Mouse (Mus musculus): Measurements from ENCODE around the gene Stox2. TPM values are rescaled to one million over a fixed set of nuclear protein-coding genes. Genes with fewer than 3 reads are reported as not detected.
A peak's percentile ranks its signal among the peaks of the same experiment; 100 is the strongest.

The Stox2 gene
- polyA plus RNA-seq, 1 experiment from 2014 or later, result 10.3 TPM

DNA sequence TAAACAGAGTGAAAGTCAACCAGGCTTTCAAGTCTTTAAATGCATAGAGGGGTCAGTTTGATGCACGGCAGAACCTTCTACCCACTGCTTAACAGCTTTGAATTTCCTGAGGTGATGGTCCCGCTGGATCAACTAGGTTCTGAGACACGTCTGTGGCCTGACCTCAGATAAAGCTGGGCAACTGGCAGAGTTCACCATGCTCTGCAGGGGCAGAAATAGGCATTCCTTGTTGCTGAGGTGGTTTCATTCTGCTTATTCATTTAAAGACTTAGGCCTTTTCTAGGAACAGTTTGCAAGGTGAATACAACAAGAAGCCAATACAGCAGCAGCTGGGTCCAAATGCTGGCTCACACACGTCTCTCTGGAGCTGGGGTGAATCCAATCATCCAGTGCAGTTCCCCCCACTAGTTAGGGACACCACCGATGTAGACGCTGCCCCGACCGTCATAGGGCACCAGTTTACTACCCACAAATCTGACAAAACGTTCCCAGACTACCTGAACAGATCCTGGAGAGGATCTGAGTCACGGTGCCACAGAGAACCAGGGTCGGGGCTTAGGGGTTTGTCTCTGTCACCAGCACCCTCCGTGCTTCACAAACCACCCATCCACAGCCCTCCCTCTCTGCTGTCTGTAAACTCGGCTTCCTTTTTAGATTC, 204.6 kb downstream of the Stox2 start:
- Histone ChIP-seq H3K9ac (no peak overlapping the region), H3K36me3 (no peaks in the 10 kb centered on the region), H3K4me1 (replicated peaks) (peaks cover 52% of the 10 kb centered on the region), H3K27me3 (replicated peaks) (no peaks in the 10 kb centered on the region), H3K4me2 (no peak overlapping the region), H3K9me3 (replicated peaks) (no peaks in the 10 kb centered on the region), H3K27ac (ENCODE audit: poor library complexity, severe bottlenecking) (no peak overlapping the region), H3K4me3 (no peak overlapping the region)
- no peak for ATAC-seq (ENCODE audit: insufficient number of reproducible peaks, low FRiP score)
- 71% methylated on average over 13 of the region's 13 CpGs for WGBS

DNA sequence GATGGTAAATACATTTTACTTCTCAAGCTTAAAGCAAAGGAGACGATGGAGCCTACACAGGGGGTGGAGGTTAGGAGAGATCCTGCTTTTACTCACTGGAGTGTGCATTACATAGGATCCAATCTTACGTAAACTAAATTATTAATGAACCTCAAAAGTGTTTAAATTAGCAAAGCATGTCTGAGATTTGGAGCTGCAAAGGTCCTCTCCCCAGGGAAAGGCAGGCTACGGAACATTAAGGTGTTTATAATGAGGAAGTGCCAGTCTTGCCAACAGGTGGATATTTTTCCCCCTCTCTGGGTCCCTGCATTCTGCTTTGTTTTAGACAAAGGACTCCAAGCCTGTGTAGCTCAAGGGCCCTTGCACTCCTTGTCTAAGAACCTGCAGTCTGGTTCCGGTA, 205.3 kb downstream of the Stox2 start:
- H3K9me3 ChIP-seq (replicated peaks), result no peaks in the 10 kb centered on the region
- H3K4me1 ChIP-seq (replicated peaks), result peaks cover 54% of the 10 kb centered on the region
- no peak overlapping the region for H3K9ac ChIP-seq
- H3K27ac ChIP-seq (ENCODE audit: poor library complexity, severe bottlenecking), result no peak overlapping the region
- ATAC-seq (ENCODE audit: insufficient number of reproducible peaks, low FRiP score), result no peak
- no peak overlapping the region for H3K4me3 ChIP-seq
- no peaks in the 10 kb centered on the region for H3K36me3 ChIP-seq
- 86% methylated on average over 4 of the region's 4 CpGs for WGBS
- H3K4me2 ChIP-seq, result no peak overlapping the region
- H3K27me3 ChIP-seq (replicated peaks), result no peaks in the 10 kb centered on the region

DNA sequence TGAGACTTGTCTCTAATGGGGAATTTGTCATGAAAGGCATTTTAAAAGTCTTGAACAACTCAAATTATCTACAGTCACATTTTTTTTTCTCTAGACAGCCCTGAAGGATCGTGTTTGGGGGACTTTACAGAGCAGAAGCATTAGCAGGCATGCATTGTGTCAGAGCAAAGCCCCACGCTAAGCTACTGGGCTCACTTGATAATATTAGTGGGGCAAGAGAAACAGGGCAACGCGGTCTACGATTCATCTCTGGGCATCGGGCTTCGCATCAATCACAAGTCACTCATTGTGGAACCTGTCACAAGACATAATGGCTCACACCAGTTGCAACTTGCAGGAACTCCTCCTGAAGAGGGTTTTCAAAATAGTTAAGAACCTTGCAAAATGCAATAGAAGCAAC, 205.9 kb downstream of the Stox2 start:
- 55% methylated on average over 7 of the region's 7 CpGs for WGBS
- H3K27ac ChIP-seq (ENCODE audit: poor library complexity, severe bottlenecking), result no peak overlapping the region
- no peak overlapping the region for H3K4me2 ChIP-seq
- H3K9ac ChIP-seq, result no peak overlapping the region
- peaks cover 56% of the 10 kb centered on the region for H3K4me1 ChIP-seq (replicated peaks)
- no peak for ATAC-seq (ENCODE audit: insufficient number of reproducible peaks, low FRiP score)
- no peaks in the 10 kb centered on the region for H3K27me3 ChIP-seq (replicated peaks)
- no peaks in the 10 kb centered on the region for H3K9me3 ChIP-seq (replicated peaks)
- H3K36me3 ChIP-seq, result no peaks in the 10 kb centered on the region
- H3K4me3 ChIP-seq, result no peak overlapping the region

DNA sequence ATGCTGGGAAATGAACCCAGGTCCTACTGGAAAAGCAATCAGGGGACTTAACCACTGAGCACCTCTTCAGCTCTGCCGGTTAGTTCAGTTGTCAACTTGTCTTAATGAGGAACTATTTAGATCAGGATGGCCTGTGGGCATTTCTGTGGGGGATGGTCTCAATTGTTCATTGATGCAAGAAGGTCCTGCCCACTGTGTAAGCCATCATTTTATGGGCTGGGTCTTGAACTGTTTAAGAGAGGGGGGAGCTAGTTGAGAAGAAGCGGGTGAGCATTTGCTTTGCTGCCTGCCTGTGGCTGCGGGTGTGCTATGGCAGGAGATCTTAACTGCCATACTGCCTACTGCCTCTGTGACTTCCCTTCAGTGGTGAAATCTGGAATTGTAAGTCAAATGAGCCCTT, 214.1 kb downstream of the Stox2 start:
- no peak overlapping the region for H3K9ac ChIP-seq
- H3K4me3 ChIP-seq, result no peak overlapping the region
- no peak overlapping the region for H3K4me2 ChIP-seq
- H3K9me3 ChIP-seq (replicated peaks), result no peaks in the 10 kb centered on the region
- H3K27me3 ChIP-seq (replicated peaks), result no peaks in the 10 kb centered on the region
- ATAC-seq (ENCODE audit: insufficient number of reproducible peaks, low FRiP score), result no peak
- WGBS, result 81% methylated on average over 3 of the region's 3 CpGs
- no peaks in the 10 kb centered on the region for H3K36me3 ChIP-seq
- H3K4me1 ChIP-seq (replicated peaks), result peaks cover 43% of the 10 kb centered on the region
- no peak overlapping the region for H3K27ac ChIP-seq (ENCODE audit: poor library complexity, severe bottlenecking)

DNA sequence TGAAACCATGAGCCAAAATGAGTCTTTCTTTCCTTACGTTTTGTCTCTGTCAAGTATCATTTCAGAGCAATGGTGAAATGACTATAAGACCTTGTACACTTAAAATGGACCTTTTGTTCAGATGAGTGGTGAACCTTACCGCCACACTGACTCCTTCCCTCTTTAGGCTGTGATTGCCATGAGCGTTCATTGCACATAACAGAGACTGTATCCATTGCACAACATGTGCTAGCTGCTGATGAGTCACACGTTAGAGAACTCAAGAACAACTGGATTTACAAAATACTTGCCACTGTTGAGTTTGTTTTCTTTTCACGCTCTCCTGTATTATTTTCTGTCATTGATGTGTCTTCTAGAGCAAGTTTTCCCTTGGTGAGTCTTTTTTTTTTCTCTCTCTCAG, 216.1 kb downstream of the Stox2 start:
- Histone ChIP-seq H3K4me1 (replicated peaks) (peaks cover 33% of the 10 kb centered on the region), H3K4me2 (no peak overlapping the region), H3K4me3 (no peak overlapping the region), H3K9ac (no peak overlapping the region), H3K36me3 (no peaks in the 10 kb centered on the region), H3K27ac (ENCODE audit: poor library complexity, severe bottlenecking) (no peak overlapping the region), H3K27me3 (replicated peaks) (no peaks in the 10 kb centered on the region), H3K9me3 (replicated peaks) (no peaks in the 10 kb centered on the region)
- ATAC-seq (ENCODE audit: insufficient number of reproducible peaks, low FRiP score), result no peak
- WGBS, result 88% methylated on average over 5 of the region's 5 CpGs

DNA sequence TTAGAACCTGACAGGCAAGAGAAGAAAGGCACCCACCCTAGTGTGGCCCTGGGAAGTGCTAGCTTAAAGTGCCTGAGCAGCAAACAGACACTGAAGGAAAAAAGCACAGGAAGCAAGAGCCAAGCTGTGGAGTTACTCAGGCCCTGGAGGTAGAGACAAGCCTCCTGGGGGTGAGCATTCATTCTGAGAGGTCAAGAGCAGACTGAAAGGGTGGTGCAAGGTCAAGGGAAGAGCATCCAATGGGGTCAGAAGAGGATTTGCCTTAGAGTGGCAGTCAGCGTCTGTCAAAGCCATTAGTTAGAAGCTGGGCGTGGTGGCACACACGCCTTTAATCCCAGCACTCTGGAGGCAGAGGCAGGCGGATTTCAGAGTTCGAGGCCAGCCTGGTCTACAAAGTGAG, 224.3 kb downstream of the Stox2 start:
- Histone ChIP-seq H3K4me2 (no peak overlapping the region), H3K9me3 (replicated peaks) (no peaks in the 10 kb centered on the region), H3K27ac (ENCODE audit: poor library complexity, severe bottlenecking) (no peak overlapping the region), H3K4me1 (replicated peaks) (peaks cover 35% of the 10 kb centered on the region), H3K27me3 (replicated peaks) (no peaks in the 10 kb centered on the region), H3K36me3 (no peaks in the 10 kb centered on the region), H3K9ac (no peak overlapping the region), H3K4me3 (no peak overlapping the region)
- ATAC-seq (ENCODE audit: insufficient number of reproducible peaks, low FRiP score), result no peak
- 75% methylated on average over 5 of the region's 5 CpGs for WGBS

DNA sequence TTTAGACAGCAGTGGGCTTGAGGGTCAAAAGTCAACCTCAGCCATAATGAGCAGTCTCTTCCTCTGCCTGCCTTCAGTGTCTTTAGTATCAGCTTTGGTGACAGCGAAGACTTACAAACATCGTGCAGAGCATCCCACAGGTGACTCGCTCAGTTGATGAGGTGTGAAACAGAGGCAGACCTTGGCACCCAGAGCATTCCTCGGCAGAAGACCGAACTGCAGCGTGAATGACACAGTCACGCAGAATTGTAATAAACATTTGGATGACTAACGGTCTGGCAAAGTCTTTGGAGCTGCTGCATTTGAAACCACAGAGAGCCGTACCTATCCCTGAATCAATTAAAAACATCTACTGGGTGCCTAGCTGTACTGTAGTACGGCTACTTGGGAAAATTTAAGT, 225.0 kb downstream of the Stox2 start:
- H3K4me2 ChIP-seq, result no peak overlapping the region
- H3K27ac ChIP-seq (ENCODE audit: poor library complexity, severe bottlenecking), result no peak overlapping the region
- WGBS, result 77% methylated on average over 10 of the region's 10 CpGs
- no peaks in the 10 kb centered on the region for H3K36me3 ChIP-seq
- no peak for ATAC-seq (ENCODE audit: insufficient number of reproducible peaks, low FRiP score)
- peaks cover 35% of the 10 kb centered on the region for H3K4me1 ChIP-seq (replicated peaks)
- H3K9ac ChIP-seq, result no peak overlapping the region
- no peaks in the 10 kb centered on the region for H3K9me3 ChIP-seq (replicated peaks)
- no peak overlapping the region for H3K4me3 ChIP-seq
- no peaks in the 10 kb centered on the region for H3K27me3 ChIP-seq (replicated peaks)

DNA sequence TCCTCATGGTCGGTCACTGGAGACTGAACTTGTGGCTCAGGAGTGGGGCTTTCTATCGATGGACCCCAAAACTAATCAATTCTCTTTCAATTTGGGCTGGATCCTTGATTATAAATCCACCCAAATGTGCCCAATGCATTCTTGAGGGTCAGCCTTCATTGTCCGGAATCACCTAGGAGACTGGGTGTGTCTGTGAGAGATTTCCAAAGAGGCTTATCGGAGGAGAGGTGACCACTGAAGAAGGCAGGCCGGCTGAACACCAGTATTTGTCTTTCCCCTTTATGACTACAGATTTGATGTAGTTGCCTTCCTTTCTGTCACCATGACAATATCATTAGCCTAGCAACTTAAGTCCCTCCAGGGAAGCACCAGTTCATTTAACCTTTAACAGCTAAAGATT, 225.8 kb downstream of the Stox2 start:
- Histone ChIP-seq H3K4me2 (no peak overlapping the region), H3K4me1 (replicated peaks) (peaks cover 35% of the 10 kb centered on the region), H3K36me3 (no peaks in the 10 kb centered on the region), H3K9me3 (replicated peaks) (no peaks in the 10 kb centered on the region), H3K4me3 (no peak overlapping the region), H3K27ac (ENCODE audit: poor library complexity, severe bottlenecking) (no peak overlapping the region), H3K27me3 (replicated peaks) (no peaks in the 10 kb centered on the region), H3K9ac (no peak overlapping the region)
- ATAC-seq (ENCODE audit: insufficient number of reproducible peaks, low FRiP score), result no peak
- WGBS, result 88% methylated on average over 5 of the region's 5 CpGs

DNA sequence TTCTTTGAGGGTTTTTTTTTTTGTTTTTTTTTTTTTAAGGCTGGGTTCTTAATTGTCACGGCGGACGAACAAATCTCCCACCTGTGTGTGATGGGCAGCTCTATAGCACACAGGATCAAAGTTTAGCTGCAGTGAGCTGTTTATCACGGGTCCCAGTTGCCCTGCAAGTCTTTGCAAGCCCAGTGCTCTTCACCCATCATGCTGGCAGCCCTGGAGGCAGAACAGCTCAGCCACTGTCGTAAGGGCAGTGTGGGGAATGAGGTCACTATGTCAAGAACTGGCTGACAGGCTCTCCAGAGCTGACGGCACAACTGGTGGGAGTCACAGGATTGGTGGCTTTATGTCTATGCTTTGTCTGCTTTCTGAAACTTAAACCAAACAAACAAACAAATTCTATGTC, 227.6 kb downstream of the Stox2 start:
- Histone ChIP-seq H3K4me2 (0 out of 2 replicates have a peak overlapping the region, but pooled peaks have one; percentile 48), H3K36me3 (no peaks in the 10 kb centered on the region), H3K9me3 (replicated peaks) (no peaks in the 10 kb centered on the region), H3K27ac (ENCODE audit: poor library complexity, severe bottlenecking) (peak overlapping the region; percentile 76), H3K4me3 (no peak overlapping the region), H3K27me3 (replicated peaks) (no peaks in the 10 kb centered on the region), H3K4me1 (replicated peaks) (peaks cover 35% of the 10 kb centered on the region), H3K9ac (no peak overlapping the region)
- WGBS, result 33% methylated on average over 6 of the region's 6 CpGs
- ATAC-seq (ENCODE audit: insufficient number of reproducible peaks, low FRiP score), result peak; percentile 59; the same call in 1 of the 2 replicates

DNA sequence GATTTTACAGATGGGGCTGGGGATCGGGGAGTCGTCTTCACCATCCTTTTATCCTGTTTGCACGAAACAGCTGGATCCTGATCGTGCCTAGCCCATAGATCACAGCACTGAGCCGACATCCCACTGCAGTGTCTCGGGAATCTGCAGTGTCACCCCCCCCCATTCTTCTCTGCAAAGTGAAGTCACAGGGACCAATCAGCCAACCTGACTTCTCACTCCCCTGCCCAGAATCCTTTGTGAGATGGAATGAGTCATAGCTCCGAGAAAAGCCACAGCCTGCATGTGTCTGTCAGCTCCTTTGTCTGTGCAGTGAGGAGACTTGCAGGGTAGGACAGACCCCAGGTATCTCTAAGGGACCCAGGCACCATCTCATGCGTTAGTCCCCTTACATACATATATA, 228.1 kb downstream of the Stox2 start:
- Histone ChIP-seq H3K27ac (ENCODE audit: poor library complexity, severe bottlenecking) (peak overlapping the region; percentile 76), H3K27me3 (replicated peaks) (no peaks in the 10 kb centered on the region), H3K36me3 (no peaks in the 10 kb centered on the region), H3K4me2 (peak overlapping the region; percentile 48), H3K9ac (0 out of 2 replicates have a peak overlapping the region, but pooled peaks have one; percentile 45), H3K4me1 (replicated peaks) (peaks cover 35% of the 10 kb centered on the region), H3K4me3 (no peak overlapping the region), H3K9me3 (replicated peaks) (no peaks in the 10 kb centered on the region)
- ATAC-seq (ENCODE audit: insufficient number of reproducible peaks, low FRiP score), result peak; percentile 80
- 21% methylated on average over 8 of the region's 8 CpGs for WGBS

DNA sequence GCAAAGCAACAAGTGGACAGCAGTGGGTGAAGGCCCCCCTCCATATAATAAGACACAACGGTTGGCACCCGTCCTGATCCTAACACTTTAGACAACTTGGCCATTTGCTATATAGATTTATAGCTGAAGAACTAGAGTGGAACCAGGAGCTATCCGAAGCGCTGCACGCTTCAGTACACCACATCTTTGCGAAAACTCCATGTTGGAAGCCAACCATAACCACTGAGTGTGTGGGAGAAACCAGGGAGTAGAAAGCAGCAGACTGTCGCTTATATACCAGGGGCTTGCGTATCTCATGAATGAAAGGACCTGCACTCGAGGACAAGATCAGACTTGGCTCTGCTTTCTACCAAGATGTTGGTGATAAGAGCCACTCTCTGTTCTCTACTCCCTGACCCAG, 234.0 kb downstream of the Stox2 start:
- Histone ChIP-seq H3K4me2 (no peak overlapping the region), H3K9me3 (replicated peaks) (no peaks in the 10 kb centered on the region), H3K27me3 (replicated peaks) (no peaks in the 10 kb centered on the region), H3K9ac (no peak overlapping the region), H3K36me3 (no peaks in the 10 kb centered on the region), H3K4me3 (no peak overlapping the region), H3K27ac (ENCODE audit: poor library complexity, severe bottlenecking) (no peak overlapping the region), H3K4me1 (replicated peaks) (peaks cover 15% of the 10 kb centered on the region)
- 87% methylated on average over 9 of the region's 9 CpGs for WGBS
- no peak for ATAC-seq (ENCODE audit: insufficient number of reproducible peaks, low FRiP score)

DNA sequence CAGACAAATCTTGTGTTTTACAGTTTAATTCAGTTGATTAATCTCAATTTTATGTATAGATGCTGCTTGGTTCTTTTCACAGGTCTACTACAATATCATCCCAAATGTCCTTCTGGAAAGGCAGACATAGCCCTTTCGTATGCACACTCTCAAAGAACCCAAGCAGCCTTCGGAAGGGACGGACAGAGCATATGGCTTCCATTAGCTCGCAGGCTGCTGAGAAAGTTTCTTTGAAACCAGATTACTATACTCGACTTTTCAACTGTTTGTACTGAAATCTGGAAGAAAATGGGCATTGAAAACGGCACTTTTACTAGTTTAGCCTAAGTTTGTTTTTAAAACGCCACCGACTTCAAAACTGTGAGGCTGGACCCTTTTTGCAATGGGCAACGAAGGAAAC, 234.9 kb downstream of the Stox2 start:
- H3K27ac ChIP-seq (ENCODE audit: poor library complexity, severe bottlenecking), result no peak overlapping the region
- 70% methylated on average over 9 of the region's 9 CpGs for WGBS

More for the DNA sequence above, 234.9 kb downstream of the Stox2 start:
- ATAC-seq (ENCODE audit: insufficient number of reproducible peaks, low FRiP score), result no peak
- H3K4me2 ChIP-seq, result no peak overlapping the region
- H3K4me3 ChIP-seq, result no peak overlapping the region
- H3K36me3 ChIP-seq, result no peaks in the 10 kb centered on the region
- H3K4me1 ChIP-seq (replicated peaks), result peaks cover 23% of the 10 kb centered on the region
- H3K9ac ChIP-seq, result no peak overlapping the region
- no peaks in the 10 kb centered on the region for H3K9me3 ChIP-seq (replicated peaks)
- no peaks in the 10 kb centered on the region for H3K27me3 ChIP-seq (replicated peaks)

Data from heart, embryonic 12.5 days (tissue).